Mouse (Mus musculus) adipocyte (in vitro differentiated cells): ENCODE data around the gene Iqgap2.
A peak's percentile ranks its signal among the peaks of the same experiment; 100 is the strongest.

Source experiments
- DNase-seq: peaks from one replicate; pipeline ENCODE4 v3.0.0-alpha.2; 2016; ENCODE audit warnings: low spot score

Gene Iqgap2

DNA sequence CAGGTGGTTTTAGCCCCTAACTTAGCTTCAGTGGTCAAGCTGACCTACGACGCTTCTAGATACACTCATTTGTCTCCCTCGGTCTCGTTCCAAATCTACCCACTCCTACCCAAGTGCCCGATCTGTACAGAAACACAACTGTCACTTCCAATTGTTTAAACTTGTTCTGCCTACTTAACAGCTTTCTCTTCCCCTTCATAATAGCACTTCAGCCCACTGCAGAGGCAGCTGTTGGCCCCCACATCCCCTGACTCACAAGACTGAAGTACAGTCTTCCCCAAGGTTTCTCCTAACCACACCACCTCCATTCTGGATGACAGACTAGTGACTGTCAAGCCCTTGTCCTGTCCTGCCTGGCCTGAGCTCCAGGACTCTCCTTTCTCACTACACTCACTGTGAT lies 63.1 kb downstream of the Iqgap2 start:
- no peak for DNase-seq

DNA sequence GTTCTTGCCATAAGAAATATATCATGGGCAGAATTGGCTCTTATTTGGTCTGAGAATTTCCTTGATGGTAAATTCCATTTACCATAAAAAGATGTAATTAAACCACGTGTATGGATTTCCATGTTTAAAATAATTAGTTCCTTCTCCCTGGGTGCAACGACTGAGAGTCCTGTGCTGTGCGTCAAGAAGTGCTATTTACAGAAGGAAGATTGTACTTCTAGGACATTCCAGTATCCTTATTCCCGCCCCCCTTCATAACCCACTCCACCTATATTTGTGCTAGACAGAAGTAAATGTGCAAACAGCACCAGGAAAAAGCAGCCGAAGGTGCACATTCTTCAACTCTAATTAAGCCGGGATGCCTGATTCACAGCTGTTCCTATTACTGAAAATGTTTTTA lies 65.5 kb downstream of the Iqgap2 start:
- DNase-seq = no peak

DNA sequence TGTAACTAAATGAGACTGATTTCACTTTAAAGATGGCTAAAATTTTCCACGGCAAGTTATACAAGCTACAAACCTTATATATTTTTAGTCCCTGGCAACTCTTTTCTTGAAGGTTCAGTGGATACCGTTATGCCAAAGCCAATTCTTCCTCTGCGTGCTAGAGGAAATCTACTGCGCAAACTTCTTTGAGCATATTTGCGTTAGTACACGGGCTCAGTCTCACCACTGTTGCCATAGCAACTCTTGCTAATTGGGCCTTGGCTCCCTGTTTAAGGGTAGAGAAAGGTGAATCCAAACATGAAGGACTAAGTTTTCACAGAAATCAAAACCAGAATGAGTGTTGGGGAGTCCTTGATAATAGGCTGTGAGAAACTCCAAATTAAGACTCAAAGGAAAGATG lies 68.8 kb downstream of the Iqgap2 start:
- DNase-seq = no peak

DNA sequence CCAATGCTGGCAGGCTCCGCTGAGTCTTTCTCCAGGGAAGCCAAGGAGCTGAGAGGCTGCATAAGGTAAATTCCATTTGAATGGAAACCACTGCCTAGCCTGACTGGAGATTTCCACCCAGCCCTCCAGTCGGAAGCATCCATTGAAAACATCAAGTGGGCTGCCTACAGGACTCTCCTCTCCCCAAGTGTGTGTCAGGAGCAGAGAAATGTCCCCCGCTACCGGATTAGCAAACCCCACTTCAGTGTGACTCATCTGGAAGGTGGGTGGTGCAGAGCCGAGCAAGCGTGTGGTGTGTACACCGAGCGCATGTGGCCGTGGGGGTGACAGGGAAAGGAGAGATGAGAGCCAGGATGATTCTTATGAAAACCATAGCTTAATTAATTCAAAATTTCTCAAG lies 71.7 kb downstream of the Iqgap2 start:
- no peak for DNase-seq

DNA sequence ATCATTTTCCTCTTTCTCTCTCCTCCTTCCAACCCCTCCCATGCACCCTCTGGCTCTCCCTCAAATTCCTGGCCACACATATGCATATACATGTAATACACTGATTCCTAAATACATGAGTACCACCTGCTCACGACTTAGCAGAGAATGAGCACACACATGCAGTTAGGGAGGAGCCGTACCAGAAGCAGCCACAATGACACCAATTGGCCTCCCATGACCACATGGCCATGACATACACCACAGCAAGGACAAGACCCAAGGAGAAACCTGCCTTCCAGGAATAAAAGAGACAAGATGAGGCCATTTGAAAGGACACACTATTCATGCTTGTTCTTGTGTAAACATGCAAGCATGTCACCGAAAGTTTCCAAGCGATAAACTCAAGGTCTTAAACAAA lies 72.8 kb downstream of the Iqgap2 start:
- DNase-seq = no peak

DNA sequence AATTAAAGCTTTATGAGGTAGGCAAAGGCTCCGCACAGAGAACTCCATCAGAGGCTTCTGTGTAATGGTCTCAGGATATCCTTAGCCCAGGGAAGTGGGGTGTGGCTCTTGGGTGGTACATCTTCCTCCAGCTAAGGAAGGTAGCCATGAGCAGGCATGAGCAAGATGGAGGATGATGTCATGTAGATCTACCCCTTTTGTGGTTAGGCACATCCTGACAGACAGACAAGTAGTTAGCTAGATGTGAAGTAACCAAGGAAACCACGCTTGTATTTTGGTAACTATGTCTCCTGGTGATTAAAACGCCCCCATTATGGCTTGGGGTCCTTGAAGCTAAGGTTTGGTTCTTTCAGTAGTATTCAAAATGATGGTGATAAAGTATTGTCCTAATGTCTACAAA lies 78.1 kb downstream of the Iqgap2 start:
- no peak for DNase-seq

DNA sequence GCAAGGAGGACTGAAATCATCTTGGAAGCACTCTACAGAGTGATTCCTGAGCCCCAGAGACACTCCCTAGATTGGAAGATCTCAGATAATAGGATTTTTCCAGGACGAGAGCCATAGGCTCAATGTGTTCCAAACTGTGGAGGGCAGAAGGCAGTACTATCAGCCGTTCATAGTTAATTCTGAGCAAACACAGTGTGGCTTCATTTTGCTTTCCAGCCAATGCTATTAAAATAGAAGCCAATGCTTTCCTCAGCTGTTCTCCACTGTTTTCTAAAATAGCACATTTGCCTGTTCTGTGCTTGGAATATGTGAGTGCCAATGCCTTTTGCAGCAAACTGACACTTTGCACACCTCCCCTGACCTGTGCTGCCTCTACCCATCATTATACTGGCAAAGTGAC lies 80.9 kb downstream of the Iqgap2 start:
- DNase-seq = no peak

DNA sequence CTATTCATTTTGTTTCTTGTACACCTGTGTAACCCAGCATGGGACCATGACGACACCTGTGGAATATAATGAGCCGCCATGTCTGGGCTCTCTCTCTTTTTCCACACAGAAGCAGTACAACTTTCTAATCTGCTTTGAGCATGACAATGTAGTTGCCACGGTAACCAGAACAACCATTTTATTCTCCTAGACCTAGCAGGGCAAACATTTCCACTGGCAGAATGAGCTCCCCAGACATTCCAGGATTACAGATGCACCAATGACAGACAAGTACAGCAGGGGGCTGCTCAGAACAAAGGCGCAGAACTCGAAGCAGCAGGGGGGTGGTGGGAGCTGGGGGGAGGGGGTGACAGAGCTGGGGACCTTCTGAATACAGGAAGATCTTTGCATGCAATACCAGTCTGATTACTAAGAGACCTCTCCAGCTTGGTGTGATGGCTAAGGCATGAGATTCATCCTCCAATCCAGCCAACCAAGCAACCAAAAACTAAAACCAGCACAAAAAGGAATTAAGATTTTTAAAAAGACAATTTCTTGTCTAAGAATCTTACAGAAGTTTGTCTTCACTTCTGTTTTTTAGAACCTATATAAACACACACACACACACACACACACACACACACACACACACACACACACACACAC lies 84.5 kb downstream of the Iqgap2 start:
- no peak for DNase-seq

DNA sequence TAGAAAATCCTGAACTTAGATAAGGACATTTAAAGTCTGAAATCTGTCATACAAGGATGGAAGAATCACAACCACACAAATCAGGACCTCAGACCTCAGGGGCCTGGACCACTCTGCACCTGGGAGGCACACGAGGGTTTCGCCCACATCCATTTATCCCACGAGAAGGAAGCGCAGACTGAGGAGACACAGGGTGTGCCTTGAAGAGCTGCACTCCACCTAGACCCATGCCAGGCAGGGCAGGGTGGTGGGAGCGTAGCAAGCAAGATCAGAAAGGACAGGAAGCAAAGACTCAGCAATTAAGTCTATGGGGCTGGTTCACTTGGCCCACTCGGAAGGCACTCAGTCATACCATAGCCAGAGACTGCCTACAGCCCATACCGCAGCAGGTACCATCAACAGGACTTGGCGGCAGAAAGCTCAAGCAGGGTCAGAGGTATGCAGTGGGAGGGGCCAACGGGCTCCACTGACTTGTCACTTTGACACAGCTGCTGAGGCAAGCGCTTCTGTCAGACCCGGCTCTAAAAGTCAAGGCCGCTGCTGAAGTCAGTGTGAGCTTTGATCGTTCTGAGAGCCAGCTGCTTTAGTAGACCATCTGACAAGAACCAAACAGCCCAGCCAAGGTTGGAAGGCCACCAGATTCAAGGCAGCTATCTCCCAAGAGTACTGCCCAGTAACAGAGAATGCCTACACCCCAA lies 86.1 kb downstream of the Iqgap2 start:
- DNase-seq = no peak

DNA sequence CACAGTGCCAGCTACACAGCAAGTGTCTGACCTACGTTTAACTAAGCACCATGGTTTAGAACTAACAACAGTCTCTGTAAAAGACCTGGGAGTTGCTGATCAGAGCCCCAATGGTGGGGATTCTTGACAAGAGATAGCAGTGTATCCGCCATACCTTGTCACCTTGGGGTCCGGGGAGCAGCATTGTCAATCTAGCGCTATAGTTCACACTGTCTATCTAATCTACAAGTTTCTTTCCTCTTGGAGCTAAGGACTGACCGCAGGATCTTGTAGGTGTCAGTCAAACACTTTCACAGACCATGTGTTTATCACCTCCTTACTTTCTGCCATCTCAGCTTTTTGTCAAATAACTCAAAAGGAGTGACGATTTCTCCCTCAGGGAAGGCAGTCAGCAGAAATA lies 87.6 kb downstream of the Iqgap2 start:
- DNase-seq = no peak

DNA sequence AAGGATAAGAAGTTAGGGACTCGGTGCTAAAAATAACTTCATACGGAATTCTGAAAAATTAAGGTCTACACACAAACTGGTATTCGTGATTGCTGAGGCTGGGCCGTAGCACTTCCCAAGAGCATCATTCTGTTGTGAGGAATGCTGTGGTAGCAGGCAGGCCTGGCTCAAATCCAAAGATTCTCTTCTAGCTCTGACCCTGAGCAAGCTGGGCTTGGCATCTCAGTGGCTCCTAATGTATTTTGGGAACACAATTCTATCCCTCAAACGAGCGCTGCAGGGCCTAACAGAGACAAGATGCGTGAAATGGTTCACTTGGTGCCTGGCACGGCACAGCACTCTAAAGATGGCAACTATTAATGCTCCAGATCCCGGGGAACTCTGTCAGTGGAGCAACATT lies 90.8 kb downstream of the Iqgap2 start:
- DNase-seq = no peak

DNA sequence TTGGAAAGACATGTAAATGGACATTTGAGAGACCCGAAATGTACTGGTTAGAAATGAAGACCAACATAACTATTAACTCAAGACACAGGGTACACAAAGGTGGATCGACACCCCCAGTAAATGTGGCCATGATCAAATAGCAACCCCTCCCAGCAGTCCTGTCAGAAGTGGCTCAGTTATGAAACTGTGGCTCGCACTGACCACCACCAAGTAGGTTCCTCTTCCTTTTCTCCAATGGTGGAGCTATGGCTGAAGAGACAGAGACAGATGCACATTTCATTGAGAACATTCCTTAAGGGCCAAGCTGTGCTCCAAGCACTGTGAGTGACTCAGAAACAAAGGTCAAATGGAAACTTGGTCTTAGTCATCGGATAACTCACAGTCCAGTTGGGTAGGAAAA lies 92.4 kb downstream of the Iqgap2 start:
- no peak for DNase-seq

DNA sequence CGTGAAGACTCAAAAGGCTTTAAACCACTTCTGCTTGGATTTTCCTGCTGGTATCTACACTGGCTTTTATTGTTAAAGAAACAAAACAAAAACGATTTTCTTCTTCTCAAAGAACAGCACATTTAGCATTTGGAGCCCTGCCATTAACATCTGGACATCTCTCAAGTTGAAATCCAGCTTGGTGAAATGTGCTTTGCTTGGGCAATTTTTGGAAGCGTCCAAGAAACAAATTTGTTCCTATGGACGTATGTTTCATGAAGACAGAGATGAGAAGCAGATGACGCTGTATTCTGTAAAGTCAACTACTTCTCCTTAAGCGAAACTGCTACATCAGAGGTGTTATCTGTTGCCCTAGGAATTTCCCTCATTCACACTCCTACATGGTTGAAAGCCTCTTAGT lies 93.0 kb downstream of the Iqgap2 start:
- DNase-seq = peak; percentile 84

DNA sequence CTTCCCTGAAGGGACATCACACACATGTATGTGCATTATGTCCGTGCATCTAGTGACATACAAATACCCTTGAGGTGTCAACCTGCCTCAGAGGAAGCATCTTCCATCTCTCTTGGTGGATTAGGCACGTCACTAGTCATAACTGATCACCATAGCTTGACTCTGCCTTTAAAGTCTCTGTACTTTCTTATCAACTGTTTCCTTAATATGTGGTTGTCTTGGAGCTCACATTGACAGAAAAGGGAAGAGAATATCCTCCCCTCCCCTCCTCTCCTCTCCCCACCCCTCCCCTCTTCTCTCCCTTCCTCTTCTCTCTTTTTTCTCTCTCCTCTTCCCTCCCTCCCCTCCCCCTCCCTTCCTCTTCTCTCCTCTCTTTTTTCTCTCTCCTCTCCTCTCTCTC lies 94.2 kb downstream of the Iqgap2 start:
- DNase-seq = no peak

DNA sequence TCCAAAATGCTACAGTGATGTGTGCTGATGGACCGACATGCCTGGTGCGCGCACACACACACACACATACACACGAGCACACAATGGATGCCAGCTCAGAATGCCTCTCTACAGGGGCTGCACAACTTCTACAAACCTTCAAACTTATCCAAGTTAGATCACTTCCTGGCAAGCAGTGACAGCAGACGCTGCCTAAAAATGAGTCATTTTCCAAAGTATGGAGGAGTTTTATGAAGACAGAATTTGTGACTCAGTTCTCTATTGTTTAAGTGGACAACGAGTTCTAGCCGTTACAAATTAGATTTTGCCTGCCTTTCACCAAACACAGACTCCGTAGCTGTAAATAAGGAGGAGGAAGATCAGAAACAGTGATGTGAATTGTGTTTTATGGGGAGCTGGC lies 97.4 kb downstream of the Iqgap2 start:
- DNase-seq = no peak

DNA sequence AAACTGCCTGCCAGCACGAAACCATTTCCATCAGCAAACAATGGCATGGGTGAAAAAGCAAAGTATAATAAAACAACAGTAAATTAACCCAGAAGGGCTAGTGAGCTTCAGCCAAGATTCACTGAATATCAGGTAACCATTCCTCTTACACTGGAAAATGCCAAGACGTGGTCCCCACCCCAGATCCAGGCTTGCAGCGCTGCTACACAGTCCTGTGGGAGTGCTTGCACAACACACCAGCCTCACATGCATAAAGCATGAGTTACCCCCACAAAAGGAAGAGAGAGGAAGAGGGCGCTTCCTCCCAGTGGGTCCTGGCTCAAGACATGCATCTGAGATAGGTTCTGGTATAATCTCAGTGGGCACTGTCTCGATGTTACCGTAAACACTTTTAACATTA lies 100.8 kb downstream of the Iqgap2 start:
- DNase-seq = no peak

DNA sequence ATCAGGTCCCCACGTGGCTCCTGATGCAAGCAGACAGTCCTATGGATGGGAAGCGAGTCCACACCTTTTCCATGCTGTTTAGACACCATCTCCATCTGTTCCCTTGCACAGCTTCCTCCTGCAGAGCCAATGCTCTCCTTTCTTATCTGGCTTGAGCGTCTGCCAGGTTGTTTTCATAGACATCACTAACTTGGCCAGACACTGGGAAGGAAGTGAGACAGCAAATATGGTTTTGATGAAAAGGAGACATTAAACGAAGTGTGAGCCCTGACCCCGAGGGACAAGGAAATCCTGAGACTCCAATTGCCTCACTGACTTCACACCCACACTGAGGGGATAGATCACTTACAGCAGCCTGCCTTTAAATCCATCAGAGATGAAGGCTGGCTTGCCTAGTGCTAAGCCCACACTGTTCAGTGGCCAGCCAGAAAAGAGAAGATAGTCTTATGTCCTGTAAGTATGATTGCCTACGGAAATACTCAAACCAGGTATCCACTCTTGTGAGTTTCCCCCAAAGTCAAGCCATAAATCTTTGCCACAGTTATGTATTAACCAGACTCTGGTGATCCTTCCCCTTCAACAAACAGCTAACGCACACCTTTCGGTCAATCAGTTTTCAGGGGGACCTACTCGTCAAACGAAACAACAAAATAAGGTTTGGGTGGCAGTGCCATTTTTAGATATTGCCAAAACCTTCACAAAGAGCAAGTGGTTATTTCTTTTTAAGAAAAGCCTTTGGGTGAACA lies 102.9 kb downstream of the Iqgap2 start:
- DNase-seq = no peak

DNA sequence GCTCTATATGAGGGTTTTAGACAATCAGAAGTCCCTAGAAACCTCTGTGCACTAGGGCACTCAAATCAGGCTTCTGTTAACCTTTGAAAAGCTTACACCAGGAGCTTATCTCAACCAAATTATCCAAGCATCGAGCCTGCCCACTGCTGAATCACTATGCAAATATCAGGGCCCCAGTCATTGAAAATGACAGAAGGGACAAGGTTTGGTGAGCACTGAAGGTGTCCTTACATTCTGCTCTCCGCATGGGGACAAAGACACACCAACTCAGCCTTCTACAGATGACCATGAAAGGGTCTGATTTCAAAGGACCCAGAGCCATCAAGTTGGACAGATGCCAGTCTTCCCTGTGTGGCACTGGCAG lies 108.8 kb downstream of the Iqgap2 start:
- no peak for DNase-seq

DNA sequence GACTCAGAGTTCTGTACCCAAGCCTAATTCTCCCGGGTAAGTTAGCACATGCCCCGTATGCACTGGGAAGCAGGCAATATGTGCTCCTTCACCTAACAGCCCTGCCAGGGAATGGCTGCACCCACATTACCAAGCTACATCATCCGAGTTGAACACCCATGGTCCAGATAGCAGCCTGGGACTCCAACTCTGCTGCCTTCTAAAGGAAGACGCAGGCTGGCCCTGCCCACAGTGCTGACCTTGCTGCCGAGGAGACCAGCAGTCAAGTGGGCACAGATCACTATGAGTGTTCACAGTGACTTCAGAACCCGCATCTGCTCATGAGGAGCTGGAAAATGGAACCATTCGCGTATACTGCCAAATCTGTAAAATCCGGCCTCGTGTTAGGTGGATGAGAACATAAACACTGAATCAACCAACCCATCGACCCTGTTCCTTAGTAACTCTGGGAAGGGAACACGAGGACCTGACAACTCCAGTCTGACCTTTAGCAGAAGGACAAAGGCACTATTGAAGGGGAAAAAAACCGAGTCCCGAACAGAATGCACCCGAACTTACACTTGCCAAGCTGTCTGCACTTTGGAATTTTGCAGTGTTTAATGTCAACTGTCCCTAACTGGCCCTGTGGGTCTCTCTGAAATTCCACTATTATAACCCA lies 109.3 kb downstream of the Iqgap2 start:
- DNase-seq = no peak

DNA sequence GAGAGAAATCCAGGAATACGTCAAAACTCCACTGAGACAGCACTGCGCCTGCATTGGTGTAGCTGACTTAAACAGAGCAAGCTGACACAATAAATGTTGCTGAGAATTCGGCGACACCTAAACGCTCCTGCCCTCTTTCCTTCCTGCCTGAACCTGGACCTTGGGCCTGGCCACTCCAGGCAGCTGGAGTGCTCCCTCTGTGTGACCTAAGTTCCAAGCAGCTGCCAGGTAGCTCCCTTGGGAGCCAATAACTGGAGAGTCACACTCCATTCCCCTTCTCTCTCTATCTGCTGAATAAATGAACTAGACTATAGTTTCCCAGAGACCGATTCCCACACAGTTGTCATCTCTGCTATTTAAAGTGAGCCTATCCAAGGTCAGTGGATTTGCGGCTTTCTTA lies 111.7 kb downstream of the Iqgap2 start:
- no peak for DNase-seq

DNA sequence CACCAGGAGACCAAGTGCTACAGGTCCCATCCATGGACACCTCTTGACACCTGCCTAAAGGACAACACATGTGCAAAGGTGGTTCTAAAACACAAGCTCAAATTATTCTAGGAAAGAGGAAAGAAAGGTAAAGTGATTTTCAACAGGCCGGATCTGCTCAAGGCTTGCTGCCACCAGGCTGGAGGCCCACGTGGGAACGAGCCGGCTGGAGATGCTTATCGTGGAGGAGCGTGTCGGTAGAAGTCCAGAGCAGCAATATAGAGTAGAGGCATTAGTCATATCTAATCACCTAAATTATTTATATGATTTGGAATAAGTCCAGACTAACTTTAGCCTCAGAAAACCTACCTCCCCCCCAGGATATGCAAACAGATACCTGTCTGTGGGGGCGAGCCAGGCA lies 112.5 kb downstream of the Iqgap2 start:
- no peak for DNase-seq

DNA sequence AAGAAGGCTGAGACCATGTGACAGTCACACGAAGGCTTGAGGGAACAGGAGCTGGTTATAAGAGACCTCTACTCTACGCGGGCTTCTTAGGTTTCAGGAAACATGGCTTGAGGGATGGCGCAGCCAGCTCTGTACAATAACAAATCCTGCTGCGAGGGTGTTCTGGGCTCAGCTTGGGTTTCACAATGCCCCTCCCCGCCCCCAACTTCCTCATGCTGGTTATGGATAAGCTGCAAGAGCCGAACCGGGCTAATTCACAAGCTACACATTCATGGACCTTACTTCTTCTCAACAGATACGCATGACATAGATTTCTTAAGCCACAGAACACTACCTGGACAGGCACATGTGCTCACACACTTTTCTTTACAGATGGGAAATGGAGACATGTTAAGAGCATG lies 113.0 kb downstream of the Iqgap2 start:
- DNase-seq = no peak
